Comparison of ENCODE assay signal across 9 mouse cellular contexts in the genomic region with DNA sequence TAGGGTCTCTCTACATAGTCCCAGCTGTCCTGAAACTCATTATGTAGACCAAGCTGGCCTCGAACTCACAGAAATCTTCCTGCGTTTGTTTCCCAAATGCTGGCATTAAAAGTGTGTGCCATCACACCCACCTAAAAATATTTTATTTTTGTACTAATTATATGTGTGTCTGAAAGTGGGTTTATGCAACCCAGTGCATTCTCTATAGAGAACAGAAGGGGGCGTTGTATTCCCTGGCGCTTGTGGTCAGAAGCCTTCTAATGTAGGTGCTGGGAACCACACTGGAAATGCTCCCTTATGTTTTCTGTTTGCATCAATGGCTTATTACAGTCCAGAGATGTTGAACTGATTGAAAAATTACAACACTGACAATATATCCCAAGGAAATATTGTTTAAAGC. TPM values are rescaled to one million over a fixed set of nuclear protein-coding genes. Genes with fewer than 3 reads are reported as not detected.
DNase-seq lines count a peak whose midpoint lies in the region; ATAC-seq and TF ChIP-seq lines count a peak whose summit lies in the region.
"Had no signal": no experiment of that assay in that cellular context is flagged by ENCODE, and none has a peak within 500 bp of the region (broad histone marks: within the 10 kb centered on the region; RNA-seq: fewer than 3 reads in every experiment).

No protein-coding gene starts in this region.

- 55% methylated on average over 4 of the region's 4 CpGs for WGBS in forebrain, postnatal 0 days
- WGBS in forebrain, embryonic 11.5 days: 39% methylated on average over 4 of the region's 4 CpGs
- WGBS in liver, postnatal 0 days (ENCODE audit: insufficient replicate concordance): 52% methylated on average over 4 of the region's 4 CpGs
- WGBS in kidney, embryonic 15.5 days: 51% methylated on average over 4 of the region's 4 CpGs

- no peak for TF ChIP-seq EP300 in liver, postnatal 0 days (IDR thresholded peaks at IDR 0.05; ENCODE audit: low read depth)

- no peak overlapping the region for H3K9ac ChIP-seq in forebrain, postnatal 0 days
- no peak overlapping the region for H3K9ac ChIP-seq in forebrain, embryonic 11.5 days (ENCODE audit: low read length)
- no peak overlapping the region for H3K9ac ChIP-seq in liver, postnatal 0 days (replicated peaks)
- H3K9ac ChIP-seq in kidney, embryonic 15.5 days: no peak overlapping the region

- no peaks in the 10 kb centered on the region for H3K27me3 ChIP-seq in forebrain, postnatal 0 days (ENCODE audit: insufficient read depth, low read length)
- H3K27me3 ChIP-seq in forebrain, embryonic 11.5 days (ENCODE audit: control insufficient read depth, insufficient read depth, low read length): no peaks in the 10 kb centered on the region
- no peaks in the 10 kb centered on the region for H3K27me3 ChIP-seq in liver, postnatal 0 days (ENCODE audit: insufficient read depth, low read length)
- H3K27me3 ChIP-seq in kidney, embryonic 15.5 days: no peaks in the 10 kb centered on the region

- no peak overlapping the region for H3K27ac ChIP-seq in forebrain, postnatal 0 days (ENCODE audit: low read depth, low read length)
- H3K27ac ChIP-seq in forebrain, embryonic 11.5 days (ENCODE audit: low read depth, low read length): no peak overlapping the region
- H3K27ac ChIP-seq in liver, postnatal 0 days (ENCODE audit: low read depth): peak overlapping the region; percentile 93; the same call in 1 of the 2 replicates
- H3K27ac ChIP-seq in kidney, embryonic 15.5 days: no peak overlapping the region

- H3K4me3 ChIP-seq in forebrain, postnatal 0 days (ENCODE audit: low read depth, low read length): peak overlapping the region; percentile 68; the same call in 1 of the 2 replicates
- H3K4me3 ChIP-seq in forebrain, embryonic 11.5 days (ENCODE audit: low read depth, low read length): no peak overlapping the region
- peak overlapping the region; percentile 87 for H3K4me3 ChIP-seq in liver, postnatal 0 days (ENCODE audit: low read depth, low read length)
- no peak overlapping the region for H3K4me3 ChIP-seq in kidney, embryonic 15.5 days (replicated peaks)

- peak; percentile 41 for TF ChIP-seq CTCF in forebrain, postnatal 0 days (IDR thresholded peaks at IDR 0.05; ENCODE audit: low read depth)
- peak; percentile 70 for TF ChIP-seq CTCF in liver, postnatal 0 days (IDR thresholded peaks at IDR 0.05; ENCODE audit: low read depth)

- H3K9me3 ChIP-seq in forebrain, postnatal 0 days (ENCODE audit: low read length): no peaks in the 10 kb centered on the region
- no peaks in the 10 kb centered on the region for H3K9me3 ChIP-seq in forebrain, embryonic 11.5 days (ENCODE audit: control insufficient read depth, low read length)
- H3K9me3 ChIP-seq in liver, postnatal 0 days (ENCODE audit: low read length): no peaks in the 10 kb centered on the region
- H3K9me3 ChIP-seq in kidney, embryonic 15.5 days (replicated peaks): no peaks in the 10 kb centered on the region
- H3K9me3 ChIP-seq: limb, embryonic 12.5 days had no signal

- DNase-seq in forebrain, postnatal 0 days: peak; percentile 30
- no peak for DNase-seq in forebrain, embryonic 11.5 days (ENCODE audit: low spot score)
- DNase-seq in B cell, adult 2 months: peak; percentile 27 to 45
- peak; percentile 57 for DNase-seq in c-Kit-positive CD71-positive TER-119-positive erythroid progenitor cells, embryonic 14.5 days (ENCODE audit: low spot score)
- peak; percentile 19 for DNase-seq in liver, postnatal 0 days
- DNase-seq in adrenal gland, adult 18-20 months (ENCODE audit: low spot score in 2 of 2): no peak

- 0 out of 2 replicates have a peak, but pooled peaks cover 9% of the 10 kb centered on the region for H3K36me3 ChIP-seq in forebrain, postnatal 0 days (ENCODE audit: insufficient read depth)
- no peaks in the 10 kb centered on the region for H3K36me3 ChIP-seq in forebrain, embryonic 11.5 days (ENCODE audit: control insufficient read depth, insufficient read depth, low read length)
- no peaks in the 10 kb centered on the region for H3K36me3 ChIP-seq in liver, postnatal 0 days (replicated peaks; ENCODE audit: insufficient read depth, low read length)
- H3K36me3 ChIP-seq in kidney, embryonic 15.5 days: no peaks in the 10 kb centered on the region
- H3K36me3 ChIP-seq: limb, embryonic 12.5 days had no signal

- ATAC-seq in forebrain, postnatal 0 days: no peak
- no peak for ATAC-seq in forebrain, embryonic 11.5 days (replicated peaks; ENCODE audit: low FRiP score)
- no peak for ATAC-seq in liver, postnatal 0 days
- no peak for ATAC-seq in inflammation-experienced regulatory T-cells, adult 6 months
- ATAC-seq in kidney, embryonic 15.5 days (replicated peaks; ENCODE audit: low FRiP score): no peak

- 0 out of 2 replicates have a peak, but pooled peaks cover 2% of the 10 kb centered on the region for H3K4me1 ChIP-seq in forebrain, postnatal 0 days (ENCODE audit: insufficient read depth)
- H3K4me1 ChIP-seq in forebrain, embryonic 11.5 days (replicated peaks; ENCODE audit: control insufficient read depth, insufficient read depth, low read length): no peaks in the 10 kb centered on the region
- H3K4me1 ChIP-seq in liver, postnatal 0 days (ENCODE audit: insufficient read depth): peaks cover 15% of the 10 kb centered on the region
- peaks cover 8% of the 10 kb centered on the region; the same call in 1 of the 2 replicates for H3K4me1 ChIP-seq in kidney, embryonic 15.5 days

- peak overlapping the region; percentile 63 for H3K4me2 ChIP-seq in forebrain, postnatal 0 days (ENCODE audit: low read depth)
- H3K4me2 ChIP-seq in forebrain, embryonic 11.5 days (ENCODE audit: low read depth, low read length, severe bottlenecking): no peak overlapping the region
- peak overlapping the region; percentile 94 for H3K4me2 ChIP-seq in liver, postnatal 0 days (ENCODE audit: low read depth, low read length)
- no peak overlapping the region; the same call in 1 of the 2 replicates for H3K4me2 ChIP-seq in kidney, embryonic 15.5 days

RNA-seq across cellular contexts. Expression of gene Tmem62, which starts 0.5 kb away (rescaled TPM):
- 16.3 and 17.3 TPM in 2 replicates for total RNA-seq in forebrain, postnatal 0 days (2014; rRNA removed)
- 9.3 and 11.6 TPM in 2 replicates for polyA plus RNA-seq in forebrain, postnatal 0 days (2015; fragmentation: Nextera tagmentation; extraction: Ambion mirVana)
- polyA plus RNA-seq in forebrain, embryonic 11.5 days (2014; fragmentation: Nextera tagmentation; extraction: Ambion mirVana): 3.4 and 4.9 TPM in 2 replicates
- 2.9 and 3.2 TPM in 2 replicates for polyA plus RNA-seq in liver, postnatal 0 days (2015; fragmentation: Nextera tagmentation; extraction: Ambion mirVana)
- polyA plus RNA-seq in inflammation-experienced regulatory T-cells, adult 6 months (2017; shearing (Covaris generic)): 10 to 100 TPM; 10.3 to 16.9 (median 15.3) TPM
- total RNA-seq in adrenal gland, adult 18-20 months (2021): 10 to 100 TPM in 1 of 2 experiments, 1 to 10 TPM in 1; 9.3 to 23.0 TPM
- polyA plus RNA-seq in kidney, embryonic 15.5 days (2015; fragmentation: Nextera tagmentation; extraction: Ambion mirVana): 4.8 and 5.7 TPM in 2 replicates

RNA-seq across cellular contexts. Expression of gene Ubr1, which starts 5.8 kb away (rescaled TPM):
- 25.5 and 29.8 TPM in 2 replicates for total RNA-seq in forebrain, postnatal 0 days (2014; rRNA removed)
- polyA plus RNA-seq in forebrain, postnatal 0 days (2015; fragmentation: Nextera tagmentation; extraction: Ambion mirVana): 14.6 and 25.0 TPM in 2 replicates
- 25.1 TPM in 2 replicates for polyA plus RNA-seq in forebrain, embryonic 11.5 days (2014; fragmentation: Nextera tagmentation; extraction: Ambion mirVana)
- polyA plus RNA-seq in liver, postnatal 0 days (2015; fragmentation: Nextera tagmentation; extraction: Ambion mirVana): 5.4 and 6.6 TPM in 2 replicates
- polyA plus RNA-seq in inflammation-experienced regulatory T-cells, adult 6 months (2017; shearing (Covaris generic)): 10 to 100 TPM; 35.3 to 51.6 (median 47.1) TPM
- total RNA-seq in adrenal gland, adult 18-20 months (2021): 10 to 100 TPM; 24.8 to 27.3 TPM
- polyA plus RNA-seq in kidney, embryonic 15.5 days (2015; fragmentation: Nextera tagmentation; extraction: Ambion mirVana): 27.8 and 30.4 TPM in 2 replicates

RNA-seq across cellular contexts. Expression of gene Ccndbp1, which starts 31.9 kb away (rescaled TPM):
- 63.3 and 65.8 TPM in 2 replicates for total RNA-seq in forebrain, postnatal 0 days (2014; rRNA removed)
- polyA plus RNA-seq in forebrain, postnatal 0 days (2015; fragmentation: Nextera tagmentation; extraction: Ambion mirVana): 82.0 and 85.0 TPM in 2 replicates
- polyA plus RNA-seq in forebrain, embryonic 11.5 days (2014; fragmentation: Nextera tagmentation; extraction: Ambion mirVana): 37.0 and 43.3 TPM in 2 replicates
- 36.0 and 37.4 TPM in 2 replicates for polyA plus RNA-seq in liver, postnatal 0 days (2015; fragmentation: Nextera tagmentation; extraction: Ambion mirVana)
- 100 to 1,000 TPM; 130 to 163 (median 159) TPM for polyA plus RNA-seq in inflammation-experienced regulatory T-cells, adult 6 months (2017; shearing (Covaris generic))
- 10 to 100 TPM; 45.5 to 46.0 TPM for total RNA-seq in adrenal gland, adult 18-20 months (2021)
- polyA plus RNA-seq in kidney, embryonic 15.5 days (2015; fragmentation: Nextera tagmentation; extraction: Ambion mirVana): 44.9 and 48.6 TPM in 2 replicates

Comparison
In these comparisons a context has a peak if more than half of its experiments do, and no peak if none do; other contexts are left out.
1. DNase-seq: peak in forebrain, postnatal 0 days (single experiment), B cell, adult 2 months (2 of 2), c-Kit-positive CD71-positive TER-119-positive erythroid progenitor cells, embryonic 14.5 days (single experiment) and liver, postnatal 0 days (single experiment); none in forebrain, embryonic 11.5 days (single experiment) and adrenal gland, adult 18-20 months (0 of 2).
2. H3K4me2 ChIP-seq: peak in forebrain, postnatal 0 days (single experiment) and liver, postnatal 0 days (single experiment); none in forebrain, embryonic 11.5 days (single experiment) and kidney, embryonic 15.5 days (single experiment).
3. H3K4me3 ChIP-seq: peak in forebrain, postnatal 0 days (single experiment) and liver, postnatal 0 days (single experiment); none in forebrain, embryonic 11.5 days (single experiment) and kidney, embryonic 15.5 days (single experiment).